Mouse (Mus musculus): Measurements from ENCODE around the gene Mybl2. TPM values are rescaled to one million over a fixed set of nuclear protein-coding genes. Genes with fewer than 3 reads are reported as not detected.

Mybl2 gene
- total and polyA plus RNA-seq, 3 experiments, result 60.8 to 145 TPM; not detected in 1

DNA sequence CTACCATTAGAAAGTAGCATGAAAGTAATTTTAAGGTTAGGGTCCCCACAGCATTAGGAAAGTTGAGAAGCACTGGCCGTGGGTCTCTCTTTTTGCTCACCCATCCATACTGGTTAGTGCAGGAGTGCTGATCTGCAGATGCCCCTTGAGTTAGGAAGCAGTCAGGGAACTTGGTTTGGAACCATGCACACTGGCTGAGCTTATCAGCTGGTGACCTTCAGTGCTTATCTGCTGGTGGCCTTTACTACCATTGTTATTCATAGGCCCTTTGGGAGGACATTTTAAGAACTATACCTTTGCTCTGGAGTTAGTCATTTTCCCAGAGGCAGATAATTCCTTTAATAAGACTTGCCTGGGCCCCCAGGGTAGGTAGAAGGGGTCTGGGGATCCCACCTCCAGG is 12.7 kb downstream of the Mybl2 start:
- Histone ChIP-seq H3K9ac (ENCODE audit: control insufficient read depth, low read depth, low read length, poor library complexity, severe bottlenecking) (no peak overlapping the region), H3K4me3 (ENCODE audit: control insufficient read depth in 1 of 2, insufficient read depth in 1 of 2, low read depth in 2 of 2, low read length in 2 of 2) (no peak overlapping the region), H3K4me1 (ENCODE audit: control insufficient read depth in 1 of 2, insufficient read depth in 2 of 2, low read length in 2 of 2) (no peaks in the 10 kb centered on the region), H3K36me3 (ENCODE audit: control insufficient read depth in 1 of 2, insufficient read depth in 2 of 2, low read length in 2 of 2) (peaks cover 0 to 24% of the 10 kb centered on the region in 2 experiments; a peak in 2 of 4 replicates), H3K79me2 (ENCODE audit: control insufficient read depth, insufficient read depth, low read length, poor library complexity) (no peaks in the 10 kb centered on the region), H3K27me3 (ENCODE audit: control insufficient read depth in 1 of 2, insufficient read depth in 2 of 2, low read length in 2 of 2) (no peaks in the 10 kb centered on the region), H3K9me3 (replicated peaks; ENCODE audit: insufficient read depth, low read length) (no peaks in the 10 kb centered on the region), H3K27ac (ENCODE audit: control insufficient read depth, low read depth, low read length) (no peak overlapping the region)
- no peak for DNase-seq (ENCODE audit: low read depth, low spot score)
- TF ChIP-seq BHLHE40 (IDR thresholded peaks at IDR 0.05; ENCODE audit: borderline replicate concordance, low read depth, low read length) (no peak), RCOR1 (IDR thresholded peaks at IDR 0.05; ENCODE audit: low read depth, low read length) (no peak), MEF2A (IDR thresholded peaks at IDR 0.05; ENCODE audit: extremely low read depth, insufficient replicate concordance, low read depth, low read length, poor library complexity, severe bottlenecking) (no peak), CHD2 (IDR thresholded peaks at IDR 0.05; ENCODE audit: low read length) (no peak), MXI1 (IDR thresholded peaks at IDR 0.05; ENCODE audit: low read depth, low read length) (no peak), NELFE (IDR thresholded peaks at IDR 0.05; ENCODE audit: low read depth, low read length) (no peak), POLR2A (IDR thresholded peaks at IDR 0.05; ENCODE audit: control insufficient read depth in 1 of 2, insufficient read depth in 1 of 2, low read depth in 1 of 2, low read length in 2 of 2, poor library complexity in 1 of 2) (no peak)

DNA sequence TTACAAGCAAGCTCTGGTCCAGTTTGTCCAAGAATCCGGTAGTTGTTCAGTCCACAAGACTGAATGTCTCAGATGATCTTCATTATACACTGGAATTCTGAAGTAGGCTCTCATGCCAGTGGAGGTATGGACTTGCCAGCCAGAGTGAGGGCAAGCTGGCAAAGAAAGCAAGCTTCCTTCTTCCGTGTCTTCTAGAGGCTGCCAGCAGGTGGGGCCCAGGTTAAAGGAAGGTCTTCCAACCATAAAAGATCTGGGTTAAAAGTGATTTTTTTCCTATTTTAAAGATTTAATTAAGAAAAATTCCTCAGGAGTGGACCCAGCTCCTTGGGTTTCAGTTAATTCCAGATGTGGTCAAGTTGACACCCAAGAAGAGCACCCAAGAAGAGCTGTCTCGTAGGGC is 15.7 kb downstream of the Mybl2 start:
- TF ChIP-seq CTCF (IDR thresholded peaks at IDR 0.05 in 2 of 3, conservative IDR thresholded peaks at IDR 0.05 in 1 of 3; ENCODE audit: control insufficient read depth in 1 of 3, insufficient read depth in 1 of 3, low read depth in 2 of 3, low read length in 3 of 3, poor library complexity in 1 of 3, severe bottlenecking in 1 of 3) (peak in 1 of 3 experiments; percentile 9; a peak in 1 of 6 replicates), POLR2A (IDR thresholded peaks at IDR 0.05; ENCODE audit: control insufficient read depth in 1 of 2, insufficient read depth in 1 of 2, low read depth in 1 of 2, low read length in 2 of 2, poor library complexity in 1 of 2) (no peak)
- Histone ChIP-seq H3K4me1 (ENCODE audit: control insufficient read depth in 1 of 2, insufficient read depth in 2 of 2, low read length in 2 of 2) (no peaks in the 10 kb centered on the region), H3K36me3 (ENCODE audit: control insufficient read depth in 1 of 2, insufficient read depth in 2 of 2, low read length in 2 of 2) (peaks cover 0 to 9% of the 10 kb centered on the region in 2 experiments; a peak in 2 of 4 replicates), H3K9me3 (replicated peaks; ENCODE audit: insufficient read depth, low read length) (no peaks in the 10 kb centered on the region), H3K27me3 (ENCODE audit: control insufficient read depth in 1 of 2, insufficient read depth in 2 of 2, low read length in 2 of 2) (no peaks in the 10 kb centered on the region), H3K79me2 (ENCODE audit: control insufficient read depth, insufficient read depth, low read length, poor library complexity) (no peaks in the 10 kb centered on the region), H3K9ac (ENCODE audit: control insufficient read depth, low read depth, low read length, poor library complexity, severe bottlenecking) (no peak overlapping the region), H3K4me3 (ENCODE audit: control insufficient read depth in 1 of 2, insufficient read depth in 1 of 2, low read depth in 2 of 2, low read length in 2 of 2) (no peak overlapping the region), H3K27ac (ENCODE audit: control insufficient read depth, low read depth, low read length) (no peak overlapping the region)
- no peak for DNase-seq (ENCODE audit: low read depth, low spot score)

DNA sequence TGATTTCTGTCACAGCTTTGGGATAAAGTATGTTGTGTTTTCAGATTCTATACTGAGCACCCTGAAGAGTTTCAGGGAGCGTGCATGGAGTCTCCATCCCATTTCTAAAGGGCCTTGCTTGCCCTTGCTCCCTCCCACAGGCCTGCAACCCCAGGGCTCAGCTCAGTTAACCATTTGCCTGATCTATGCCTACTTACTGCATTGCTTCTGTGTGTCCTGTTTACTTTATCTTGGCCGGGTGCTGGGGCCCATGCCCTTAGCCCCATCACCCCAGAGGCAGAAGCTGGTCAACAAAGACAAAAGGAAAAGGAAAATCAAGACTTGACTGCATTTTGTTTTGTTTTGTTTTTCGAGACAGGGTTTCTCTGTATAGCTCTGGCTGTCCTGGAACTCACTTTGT is 17.1 kb downstream of the Mybl2 start:
- no peaks in the 10 kb centered on the region for H3K4me1 ChIP-seq (ENCODE audit: control insufficient read depth in 1 of 2, insufficient read depth in 2 of 2, low read length in 2 of 2)
- H3K4me3 ChIP-seq (ENCODE audit: control insufficient read depth in 1 of 2, insufficient read depth in 1 of 2, low read depth in 2 of 2, low read length in 2 of 2), result no peak overlapping the region
- no peaks in the 10 kb centered on the region for H3K27me3 ChIP-seq (ENCODE audit: control insufficient read depth in 1 of 2, insufficient read depth in 2 of 2, low read length in 2 of 2)
- no peak overlapping the region for H3K27ac ChIP-seq (ENCODE audit: control insufficient read depth, low read depth, low read length)
- H3K9ac ChIP-seq (ENCODE audit: control insufficient read depth, low read depth, low read length, poor library complexity, severe bottlenecking), result no peak overlapping the region
- no peak for TF ChIP-seq USF2 (IDR thresholded peaks at IDR 0.05; ENCODE audit: borderline replicate concordance in 1 of 2, insufficient read depth in 1 of 2, low read depth in 1 of 2, low read length in 2 of 2)
- TF ChIP-seq EP300 (IDR thresholded peaks at IDR 0.05; ENCODE audit: low read depth in 1 of 2, low read length in 2 of 2), result no peak
- TF ChIP-seq ZNF384 (IDR thresholded peaks at IDR 0.05; ENCODE audit: low read depth, low read length), result no peak
- TF ChIP-seq MXI1 (IDR thresholded peaks at IDR 0.05; ENCODE audit: low read depth, low read length), result no peak
- no peak for TF ChIP-seq ZMIZ1 (IDR thresholded peaks at IDR 0.05; ENCODE audit: low read depth, low read length)
- TF ChIP-seq SIN3A (IDR thresholded peaks at IDR 0.05; ENCODE audit: low read length), result no peak
- TF ChIP-seq ZKSCAN1 (IDR thresholded peaks at IDR 0.05; ENCODE audit: low read depth, low read length), result no peak
- no peak for TF ChIP-seq USF1 (IDR thresholded peaks at IDR 0.05; ENCODE audit: low read depth, low read length)
- no peak for TF ChIP-seq MAFK (IDR thresholded peaks at IDR 0.05; ENCODE audit: borderline replicate concordance, low read depth, low read length)
- TF ChIP-seq GABPA (IDR thresholded peaks at IDR 0.05; ENCODE audit: low read depth, low read length), result no peak
- TF ChIP-seq ETS1 (IDR thresholded peaks at IDR 0.05; ENCODE audit: low read depth, low read length), result no peak
- TF ChIP-seq UBTF (IDR thresholded peaks at IDR 0.05; ENCODE audit: borderline replicate concordance, insufficient read depth, low read depth, low read length), result no peak
- TF ChIP-seq RCOR1 (IDR thresholded peaks at IDR 0.05; ENCODE audit: low read depth, low read length), result no peak
- no peak for TF ChIP-seq BHLHE40 (IDR thresholded peaks at IDR 0.05; ENCODE audit: borderline replicate concordance, low read depth, low read length)
- no peak for TF ChIP-seq TAL1 (IDR thresholded peaks at IDR 0.05; ENCODE audit: low read length)
- TF ChIP-seq MYC (IDR thresholded peaks at IDR 0.05; ENCODE audit: low read depth, low read length), result no peak
- no peak for TF ChIP-seq ZC3H11A (IDR thresholded peaks at IDR 0.05; ENCODE audit: low read depth, low read length)
- TF ChIP-seq POLR2AphosphoS2 (IDR thresholded peaks at IDR 0.05; ENCODE audit: low read length), result no peak
- no peaks in the 10 kb centered on the region for H3K9me3 ChIP-seq (replicated peaks; ENCODE audit: insufficient read depth, low read length)
- DNase-seq (ENCODE audit: low read depth, low spot score), result no peak
- H3K79me2 ChIP-seq (ENCODE audit: control insufficient read depth, insufficient read depth, low read length, poor library complexity), result no peaks in the 10 kb centered on the region
- H3K36me3 ChIP-seq (ENCODE audit: control insufficient read depth in 1 of 2, insufficient read depth in 2 of 2, low read length in 2 of 2), result peaks cover 0 to 11% of the 10 kb centered on the region in 2 experiments; a peak in 2 of 4 replicates

All from MEL (cell line).